Mouse (Mus musculus) brain, embryonic 14.5 days (tissue): ENCODE data around the gene Abhd17b.

Source experiments
- CTCF ChIP-seq: fragments of 200-500 bp; IDR thresholded peaks from 2 replicates; pipeline ENCODE4 v1.5.1; 2012; ENCODE audit warnings: inconsistent platforms, mild to moderate bottlenecking, moderate library complexity, borderline replicate concordance; ENCODE audit not compliant: insufficient read depth, insufficient read length; ENCODE audit errors: extremely low read depth
- POLR2A ChIP-seq: fragments of 200-500 bp; IDR thresholded peaks from 2 replicates; pipeline ENCODE4 v1.6.1; 2012; ENCODE audit warnings: mild to moderate bottlenecking, inconsistent platforms, borderline replicate concordance; ENCODE audit not compliant: poor library complexity, insufficient read depth, insufficient read length, severe bottlenecking; ENCODE audit errors: extremely low read depth

DNA sequence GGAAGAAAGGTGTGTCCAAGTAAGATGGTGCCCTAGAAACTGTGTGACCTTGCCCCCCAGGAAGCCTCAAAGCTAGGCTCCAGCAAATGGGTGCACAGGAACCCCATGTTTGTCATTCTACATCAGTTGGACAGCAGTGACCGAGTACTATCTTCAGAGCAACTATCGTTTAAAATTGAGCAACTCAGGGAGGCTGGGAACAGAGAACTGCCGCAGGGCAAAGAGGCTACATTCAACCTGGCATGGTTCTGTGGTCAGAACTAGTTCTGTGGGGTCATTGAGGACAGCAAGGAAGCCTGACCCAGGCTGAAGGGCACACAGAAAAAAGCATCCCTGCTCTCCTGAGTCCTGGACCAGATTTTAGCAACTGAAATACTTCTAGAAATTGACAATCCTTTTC lies 37.2 kb upstream of the Abhd17b start:
- TF ChIP-seq CTCF (no peak), POLR2A (no peak)
